Mouse (Mus musculus) lung, embryonic 15.5 days (tissue): ENCODE data around the gene Ntn3. TPM values are rescaled to one million over a fixed set of nuclear protein-coding genes. Genes with fewer than 3 reads are reported as not detected.

ENCODE experiments used
- ATAC-seq: fragments of 200-750 bp; cut with Nextera tagmentation; 2 replicates; pipeline ENCODE4 v1.8.0; 2017; ENCODE audit warnings: moderate number of reproducible peaks, borderline replicate concordance; ENCODE audit not compliant: low FRiP score, low TSS enrichment; ENCODE audit errors: extremely low read depth
- H3K27ac ChIP-seq: fragments of 300-500 bp; sonication (generic); 2 replicates; pipeline ENCODE4 v1.5.1; 2015; ENCODE audit warnings: moderate library complexity, mild to moderate bottlenecking, inconsistent platforms
- H3K27me3 ChIP-seq: fragments of 300-500 bp; sonication (generic); 2 replicates; pipeline ENCODE4 v1.6.1; 2015; ENCODE audit warnings: inconsistent platforms
- H3K36me3 ChIP-seq: fragments of 300-500 bp; sonication (generic); 2 replicates; pipeline ENCODE4 v1.6.1; 2015; ENCODE audit warnings: inconsistent platforms
- H3K4me1 ChIP-seq: fragments of 300-500 bp; sonication (generic); 2 replicates; pipeline ENCODE4 v1.6.1; 2015; ENCODE audit warnings: inconsistent platforms
- H3K4me2 ChIP-seq: fragments of 300-500 bp; sonication (generic); 2 replicates; pipeline ENCODE4 v1.6.1; 2015; ENCODE audit warnings: inconsistent platforms, mild to moderate bottlenecking, moderate library complexity
- H3K4me3 ChIP-seq: fragments of 300-500 bp; sonication (generic); 2 replicates; pipeline ENCODE4 v1.5.1; 2015; ENCODE audit warnings: mild to moderate bottlenecking, inconsistent platforms
- H3K9ac ChIP-seq: fragments of 300-500 bp; sonication (generic); 2 replicates; pipeline ENCODE4 v1.6.1; 2015; ENCODE audit warnings: inconsistent platforms
- H3K9me3 ChIP-seq: fragments of 300-500 bp; sonication (generic); 2 replicates; pipeline ENCODE4 v1.6.1; 2016; ENCODE audit warnings: inconsistent platforms
- WGBS: fragments of 180-500 bp; shearing (Covaris S2); methylation state at CpG from one replicate; pipeline ENCODE4 v1.1.7; 2015; 5-methylcytosine and 5-hydroxymethylcytosine counted together
- polyA plus RNA-seq: library from polyadenylated mRNA; unstranded; fragments of >200 nt; fragmentation: Nextera tagmentation; extraction: Ambion mirVana; gene quantifications from 2 replicates; pipeline ENCODE4 v1.2.1, GENCODE M21; 2015

The Ntn3 gene
- polyA plus RNA-seq, 1 experiment from 2014 or later, result 6.1 TPM

DNA sequence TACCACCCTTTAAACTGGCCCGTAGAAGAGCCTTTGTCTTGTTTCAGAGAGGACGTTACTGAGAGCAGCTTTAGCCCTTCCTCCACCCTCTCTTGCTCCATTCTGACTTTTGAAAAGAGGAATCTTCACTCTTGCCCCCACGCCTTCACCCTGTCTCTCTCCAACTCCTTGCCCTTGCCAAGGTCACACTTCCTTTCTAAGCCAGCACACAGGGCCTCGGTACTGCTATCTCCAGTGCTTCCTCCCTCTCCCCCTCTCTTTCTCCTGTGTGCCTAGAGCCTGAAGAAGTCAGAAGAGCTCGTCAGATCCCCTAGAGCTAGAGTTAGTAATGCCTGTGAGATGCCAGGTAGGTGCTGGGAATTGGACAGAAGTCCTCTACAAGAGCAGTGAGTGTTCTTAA is 38.6 kb downstream of the Ntn3 start:
- Histone ChIP-seq H3K4me3 (no peak overlapping the region), H3K27me3 (no peaks in the 10 kb centered on the region), H3K9ac (no peak overlapping the region), H3K9me3 (no peaks in the 10 kb centered on the region), H3K36me3 (peaks cover 14% of the 10 kb centered on the region; the same call in 1 of the 2 replicates), H3K27ac (no peak overlapping the region), H3K4me1 (peaks cover 27% of the 10 kb centered on the region), H3K4me2 (no peak overlapping the region)
- ATAC-seq, result no peak
- 69% methylated on average over 5 of the region's 5 CpGs for WGBS

DNA sequence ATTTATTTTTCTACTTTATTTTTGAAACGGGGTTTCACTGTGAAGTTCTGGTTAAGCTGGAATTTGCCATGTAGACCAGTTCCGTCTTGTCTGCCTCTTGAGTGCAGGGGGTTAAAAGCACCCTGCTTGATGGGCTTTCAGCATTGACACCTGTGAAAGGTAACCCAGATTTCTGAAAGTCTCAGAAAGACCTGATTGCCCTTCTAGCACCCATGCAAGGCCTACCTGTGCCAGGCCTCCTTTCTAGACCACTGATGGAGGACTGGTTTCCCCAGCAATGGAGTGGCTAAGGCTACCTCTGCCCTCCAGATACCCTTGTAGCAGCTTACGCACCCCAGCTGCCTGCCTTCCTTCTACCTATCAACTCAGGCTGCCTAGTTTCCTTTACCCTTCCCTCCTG is 39.2 kb downstream of the Ntn3 start:
- whole genome bisulfite sequencing, result 48% methylated on average over 3 of the region's 3 CpGs

DNA sequence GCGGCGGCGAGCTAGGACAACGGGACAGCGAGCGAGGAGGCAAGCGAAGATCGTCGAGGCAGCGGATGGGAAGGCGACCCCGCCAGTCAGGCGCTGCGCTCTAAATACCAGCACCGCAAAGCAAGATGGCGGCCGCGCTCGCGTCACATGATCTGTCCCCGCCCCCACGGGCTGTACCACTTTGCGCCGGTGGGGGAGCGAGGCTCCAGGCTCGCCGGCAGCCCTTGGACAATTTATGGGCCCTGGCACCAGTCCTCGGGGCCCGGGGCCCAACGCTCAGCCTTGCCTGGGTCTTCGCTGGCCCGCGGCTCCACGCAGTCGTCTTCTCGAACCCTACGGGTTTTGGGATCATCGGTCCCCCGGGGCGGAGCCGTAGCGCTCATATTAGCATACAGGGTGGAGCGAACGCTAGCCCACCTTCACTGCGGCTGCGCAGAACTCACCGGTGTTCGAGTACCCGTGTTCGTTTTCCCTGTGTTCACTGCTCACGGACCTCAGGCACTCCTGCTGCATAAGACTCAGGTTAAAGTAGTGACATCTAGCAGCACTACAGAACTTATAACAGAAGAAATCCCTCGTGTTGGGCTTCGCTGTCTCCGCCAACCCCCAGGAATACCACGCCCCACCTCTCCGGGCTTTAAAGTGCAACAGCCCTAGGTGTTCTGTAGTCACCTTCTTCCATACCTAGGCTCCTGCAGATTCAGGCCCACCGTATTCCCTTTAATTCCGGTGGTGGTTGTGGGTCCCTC is 39.8 kb downstream of the Ntn3 start, which contains the start of gene Atp6v0c:
Gene Atp6v0c (minus strand): TSS at position 386 of the 749 bp plus-strand sequence.
- Histone ChIP-seq H3K4me2 (peak within 1 kb of the TSS; percentile 85), H3K9me3 (no peaks in the 10 kb centered on the region), H3K4me3 (peak within 1 kb of the TSS; percentile 92), H3K4me1 (peaks cover 27% of the 10 kb centered on the region), H3K36me3 (peaks cover 20% of the 10 kb centered on the region), H3K27me3 (no peaks in the 10 kb centered on the region), H3K9ac (peak within 1 kb of the TSS; percentile 82), H3K27ac (peak within 1 kb of the TSS; percentile 97)
- ATAC-seq, result peak; percentile 93
- WGBS, result under 1% methylated on average over 58 of the region's 58 CpGs

More for the DNA sequence above, 39.2 kb downstream of the Ntn3 start:
- Histone ChIP-seq H3K4me2 (peak overlapping the region; percentile 85), H3K36me3 (peaks cover 19% of the 10 kb centered on the region), H3K4me3 (peak overlapping the region; percentile 92), H3K9me3 (no peaks in the 10 kb centered on the region), H3K4me1 (peaks cover 27% of the 10 kb centered on the region), H3K27me3 (no peaks in the 10 kb centered on the region), H3K27ac (peak overlapping the region; percentile 97; the same call in 1 of the 2 replicates), H3K9ac (peak overlapping the region; percentile 82)
- ATAC-seq, result no peak

DNA sequence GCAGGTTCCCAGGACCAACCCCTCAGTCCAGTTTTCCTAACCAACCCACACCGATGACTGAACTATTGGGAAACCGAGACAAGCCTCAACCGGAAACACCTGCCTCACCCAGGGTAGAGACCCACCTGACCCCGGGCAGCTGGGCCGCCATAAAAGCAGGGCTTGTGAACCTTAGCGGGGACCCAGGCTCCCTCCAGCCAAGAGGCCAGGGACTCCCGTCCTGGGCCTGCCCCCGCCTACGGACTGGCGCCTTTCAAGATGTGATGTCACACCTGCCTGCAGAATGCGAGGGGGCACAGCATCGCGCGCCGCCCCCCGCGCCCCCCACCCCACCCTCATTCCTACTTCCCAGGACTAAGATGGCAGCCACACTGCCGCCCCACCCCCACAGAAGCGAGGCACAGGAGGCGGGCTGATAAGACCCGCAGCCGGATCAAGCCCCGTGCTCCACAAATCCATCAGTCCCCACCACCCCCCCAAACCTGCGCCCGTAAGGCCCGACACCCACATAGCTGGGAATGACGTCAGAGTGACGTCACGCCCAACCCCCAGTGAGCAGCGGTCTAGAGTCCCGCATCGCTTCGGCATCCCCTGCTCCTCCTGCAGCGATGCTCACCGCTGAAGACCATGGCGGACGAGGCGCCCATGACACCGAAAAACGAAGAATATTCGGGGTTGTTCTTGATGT is 40.6 kb downstream of the Ntn3 start:
- Histone ChIP-seq H3K9ac (peak overlapping the region; percentile 82), H3K27ac (peak overlapping the region; percentile 97), H3K27me3 (no peaks in the 10 kb centered on the region), H3K4me3 (peak overlapping the region; percentile 92), H3K36me3 (peaks cover 20% of the 10 kb centered on the region), H3K9me3 (no peaks in the 10 kb centered on the region), H3K4me1 (peaks cover 27% of the 10 kb centered on the region), H3K4me2 (peak overlapping the region; percentile 85)
- under 1% methylated on average over 41 of the region's 41 CpGs for WGBS
- peak; percentile 60 for ATAC-seq

DNA sequence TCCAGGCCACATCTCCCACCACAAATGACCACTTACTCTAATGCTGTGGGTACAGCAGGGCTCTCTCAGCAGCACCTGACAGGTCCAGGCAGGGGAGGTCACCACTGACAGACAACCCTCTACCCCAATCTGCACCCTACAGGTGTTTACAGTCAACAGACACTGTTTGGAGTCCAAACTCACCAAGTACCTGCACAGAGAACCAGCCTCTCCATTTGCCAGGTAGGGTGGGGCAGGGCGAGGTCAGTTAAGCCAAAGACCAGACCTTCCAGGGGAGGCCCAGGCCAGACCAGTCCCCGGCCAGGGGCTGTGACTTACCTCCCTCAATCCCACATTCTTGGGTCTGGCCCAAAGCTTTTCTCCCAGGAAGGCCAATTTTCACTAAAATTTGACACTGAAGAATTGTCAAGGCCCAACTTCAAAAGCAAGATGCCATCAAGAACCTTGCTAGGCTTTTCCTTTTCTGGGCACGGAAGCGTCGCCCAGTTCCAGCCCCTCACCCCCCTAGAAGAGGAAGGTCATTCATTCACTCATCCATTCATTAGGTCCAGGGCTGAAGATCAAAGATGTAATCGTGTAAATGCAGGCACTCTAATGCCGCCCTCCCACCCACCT is 41.3 kb downstream of the Ntn3 start:
- Histone ChIP-seq H3K27me3 (no peaks in the 10 kb centered on the region), H3K4me1 (peaks cover 29% of the 10 kb centered on the region), H3K36me3 (peaks cover 20% of the 10 kb centered on the region), H3K4me2 (peak overlapping the region; percentile 85), H3K9me3 (no peaks in the 10 kb centered on the region), H3K9ac (peak overlapping the region; percentile 82), H3K27ac (peak overlapping the region; percentile 97; the same call in 1 of the 2 replicates), H3K4me3 (peak overlapping the region; percentile 92)
- WGBS, result 54% methylated on average over 7 of the region's 7 CpGs
- no peak for ATAC-seq

DNA sequence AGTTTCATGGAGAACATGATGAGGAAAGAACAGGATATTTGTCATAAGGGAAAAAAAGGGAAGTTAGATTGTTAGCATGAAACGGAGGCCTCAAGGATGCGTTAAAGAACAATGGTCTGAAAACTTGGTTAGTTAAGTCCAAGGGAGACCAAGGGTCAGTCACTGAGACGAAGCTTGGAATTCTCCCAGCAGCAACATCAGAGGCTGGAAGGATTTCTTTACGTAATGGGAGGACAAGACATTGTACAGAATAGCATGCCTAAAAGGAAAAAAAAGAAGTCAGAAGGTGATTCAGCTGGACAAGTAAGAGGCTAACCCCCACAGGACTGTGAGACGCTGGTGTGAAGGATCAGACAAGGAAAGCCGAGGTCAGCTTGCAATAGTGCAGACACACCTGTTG is 42.2 kb downstream of the Ntn3 start:
- H3K27ac ChIP-seq, result no peak overlapping the region
- 79% methylated on average over 6 of the region's 6 CpGs for WGBS
- peaks cover 36% of the 10 kb centered on the region for H3K4me1 ChIP-seq
- no peak for ATAC-seq
- 0 out of 2 replicates have a peak overlapping the region, but pooled peaks have one; percentile 10 for H3K9ac ChIP-seq
- 0 out of 2 replicates have a peak overlapping the region, but pooled peaks have one; percentile 92 for H3K4me3 ChIP-seq
- peaks cover 20% of the 10 kb centered on the region for H3K36me3 ChIP-seq
- H3K9me3 ChIP-seq, result no peaks in the 10 kb centered on the region
- no peaks in the 10 kb centered on the region for H3K27me3 ChIP-seq
- peak overlapping the region; percentile 85; the same call in 1 of the 2 replicates for H3K4me2 ChIP-seq

DNA sequence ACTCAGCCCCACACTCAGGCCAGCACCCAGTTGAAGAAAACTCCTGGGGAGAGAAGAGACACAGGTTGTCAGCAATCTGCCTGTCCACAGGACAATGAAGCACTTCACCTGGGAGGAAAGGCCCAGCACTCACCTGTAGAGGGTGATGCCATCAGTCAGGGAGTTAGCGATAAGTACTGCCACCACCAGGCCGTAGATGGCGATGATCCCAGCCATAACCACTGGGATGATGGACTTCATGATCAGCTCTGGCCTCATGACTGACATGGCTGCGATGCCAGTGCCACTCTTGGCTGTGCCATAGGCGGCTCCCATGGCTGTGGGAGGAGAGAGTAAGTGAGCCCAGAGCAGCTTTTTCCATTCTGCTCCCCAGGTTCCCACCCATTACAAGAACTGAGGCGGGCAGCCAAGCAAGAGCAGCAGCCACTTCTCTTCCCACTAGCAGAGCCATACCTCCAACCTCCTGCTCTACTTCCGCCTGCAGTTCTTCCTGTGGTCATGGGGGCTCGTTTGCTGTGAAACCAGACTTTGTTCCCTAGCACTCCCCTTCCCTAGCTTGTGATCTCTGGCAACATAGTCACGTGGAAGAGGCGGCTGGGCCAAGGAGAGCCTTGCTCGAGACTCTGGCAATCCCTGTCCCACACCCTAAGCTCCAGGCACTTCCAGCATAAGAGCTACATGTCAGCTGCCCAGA is 44.6 kb downstream of the Ntn3 start:
- H3K36me3 ChIP-seq, result peaks cover 20% of the 10 kb centered on the region
- H3K4me3 ChIP-seq, result no peak overlapping the region
- no peak overlapping the region for H3K27ac ChIP-seq
- WGBS, result 79% methylated on average over 11 of the region's 11 CpGs
- no peaks in the 10 kb centered on the region for H3K9me3 ChIP-seq
- ATAC-seq, result no peak
- H3K4me2 ChIP-seq, result no peak overlapping the region
- H3K9ac ChIP-seq, result no peak overlapping the region
- H3K27me3 ChIP-seq, result no peaks in the 10 kb centered on the region
- H3K4me1 ChIP-seq, result peaks cover 29% of the 10 kb centered on the region

DNA sequence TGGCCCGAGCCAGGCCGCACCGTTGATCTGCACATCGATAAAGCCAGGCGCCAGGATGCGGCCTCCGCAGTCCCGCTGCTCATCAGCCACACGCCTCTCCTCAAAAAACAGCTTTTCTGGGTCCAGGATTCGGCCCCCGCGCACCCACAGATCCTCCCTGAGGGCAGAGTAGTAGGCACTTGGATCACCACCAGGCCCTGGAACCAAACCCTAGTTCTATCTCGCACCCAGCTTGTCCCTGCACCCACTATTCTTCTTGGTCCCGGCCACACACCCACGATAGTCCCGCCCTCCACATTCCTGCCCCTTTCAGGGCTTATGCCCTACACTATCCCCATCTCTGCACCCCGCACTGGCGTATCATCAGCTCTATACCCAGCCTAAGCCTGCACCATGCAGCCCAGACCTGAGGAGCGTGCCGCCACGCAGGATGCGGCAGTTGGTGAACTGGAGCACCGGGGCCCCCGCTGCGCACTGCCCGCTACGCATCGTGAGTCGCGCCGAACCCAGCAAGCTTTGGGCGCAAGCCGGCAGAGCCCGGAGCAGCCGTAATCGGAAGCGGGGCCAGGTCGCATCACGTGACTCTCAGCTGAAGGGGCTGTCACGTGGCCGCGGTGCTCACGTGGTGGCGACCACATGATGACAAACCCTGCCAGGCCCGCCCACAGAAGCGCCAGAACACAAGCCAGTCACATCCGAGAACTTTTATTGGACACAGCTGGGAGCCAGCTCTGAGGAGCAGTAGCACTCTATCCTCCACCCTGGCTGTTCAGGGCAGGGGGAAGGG is 46.0 kb downstream of the Ntn3 start, which contains the start of gene Amdhd2:
Gene Amdhd2 (minus strand): TSS at position 591 of the 787 bp plus-strand sequence.
- H3K27ac ChIP-seq, result peak within 1 kb of the TSS; percentile 70
- H3K4me1 ChIP-seq, result peaks cover 28% of the 10 kb centered on the region
- H3K9me3 ChIP-seq, result no peaks in the 10 kb centered on the region
- peak; percentile 89 for ATAC-seq
- no peaks in the 10 kb centered on the region for H3K27me3 ChIP-seq
- peak within 1 kb of the TSS; percentile 95 for H3K4me2 ChIP-seq
- peak within 1 kb of the TSS; percentile 65 for H3K4me3 ChIP-seq
- under 1% methylated on average over 47 of the region's 47 CpGs for WGBS
- peak within 1 kb of the TSS; percentile 77 for H3K9ac ChIP-seq
- peaks cover 20% of the 10 kb centered on the region for H3K36me3 ChIP-seq

DNA sequence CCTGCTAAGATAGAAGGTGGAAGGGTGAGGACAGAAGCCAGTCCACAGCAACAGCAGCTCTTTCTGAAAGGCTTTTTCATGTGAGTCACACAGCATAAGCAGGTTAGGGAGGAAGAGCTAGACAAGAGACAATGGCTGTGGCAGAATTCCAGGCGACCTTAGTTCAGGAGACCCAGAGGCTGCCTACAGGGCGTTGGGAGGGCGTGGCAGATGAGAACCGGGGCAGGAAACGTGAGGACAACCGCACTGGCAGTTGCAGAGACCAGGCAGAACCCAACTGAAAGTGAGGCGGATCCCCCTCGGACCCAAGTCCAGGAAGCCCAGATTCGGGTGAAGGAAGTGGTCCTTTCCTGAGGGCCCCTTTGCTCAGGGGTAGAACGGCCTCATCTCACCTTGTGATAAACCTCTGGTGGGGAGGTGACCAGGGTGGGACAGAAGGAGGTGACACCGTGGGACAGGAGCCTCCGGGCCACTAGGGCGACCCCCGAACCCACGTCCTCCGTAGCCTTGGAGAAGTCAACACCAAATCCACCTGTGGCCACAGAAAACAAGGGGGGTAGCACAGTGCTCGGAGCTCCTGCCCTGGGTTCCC is 46.7 kb downstream of the Ntn3 start:
- no peaks in the 10 kb centered on the region for H3K27me3 ChIP-seq
- H3K36me3 ChIP-seq, result peaks cover 20% of the 10 kb centered on the region
- no peaks in the 10 kb centered on the region for H3K9me3 ChIP-seq
- WGBS, result 17% methylated on average over 17 of the region's 17 CpGs
- ATAC-seq, result no peak
- peak overlapping the region; percentile 70 for H3K27ac ChIP-seq
- H3K4me3 ChIP-seq, result peak overlapping the region; percentile 65
- H3K9ac ChIP-seq, result peak overlapping the region; percentile 77
- peaks cover 21% of the 10 kb centered on the region for H3K4me1 ChIP-seq
- peak overlapping the region; percentile 95 for H3K4me2 ChIP-seq

DNA sequence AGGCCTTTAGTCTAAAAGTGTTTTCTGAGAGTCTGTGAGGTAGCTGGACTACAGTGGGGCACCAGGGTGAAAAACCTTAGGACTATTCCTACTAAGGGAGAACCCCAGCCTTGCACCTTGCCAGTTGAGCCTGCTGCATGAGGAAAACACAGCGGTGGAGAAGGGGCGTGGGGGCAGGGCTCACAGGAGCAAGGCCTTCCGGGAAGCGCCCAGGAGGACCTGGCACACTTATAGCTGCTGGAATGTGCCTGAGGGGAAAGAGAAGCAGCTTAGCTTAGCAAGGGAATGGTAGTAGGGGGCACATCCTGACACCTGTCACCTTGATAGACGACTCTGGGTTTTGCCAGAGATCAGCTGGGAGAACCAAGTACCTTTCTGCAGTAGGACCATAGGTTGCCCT is 47.9 kb downstream of the Ntn3 start:
- Histone ChIP-seq H3K4me3 (no peak overlapping the region), H3K27ac (no peak overlapping the region), H3K27me3 (no peaks in the 10 kb centered on the region), H3K9me3 (no peaks in the 10 kb centered on the region), H3K9ac (no peak overlapping the region), H3K4me2 (no peak overlapping the region), H3K4me1 (peaks cover 9% of the 10 kb centered on the region), H3K36me3 (peaks cover 8% of the 10 kb centered on the region)
- ATAC-seq, result no peak
- 81% methylated on average over 5 of the region's 5 CpGs for WGBS
